Mouse (Mus musculus) thymus, postnatal 10 days (tissue): Measurements from ENCODE around the gene Rapgef2.
"Not testable (repeated sequence)": the region's sequence is repeated elsewhere in the genome, so short reads cannot be mapped to it uniquely, and the experiment has no call there.

Experiments used
- DNase-seq, 2 experiments: peaks; one replicate each; pipeline ENCODE4 v3.0.0; 2021; ENCODE audit warnings: low spot score in 2 of 2

The Rapgef2 gene

DNA sequence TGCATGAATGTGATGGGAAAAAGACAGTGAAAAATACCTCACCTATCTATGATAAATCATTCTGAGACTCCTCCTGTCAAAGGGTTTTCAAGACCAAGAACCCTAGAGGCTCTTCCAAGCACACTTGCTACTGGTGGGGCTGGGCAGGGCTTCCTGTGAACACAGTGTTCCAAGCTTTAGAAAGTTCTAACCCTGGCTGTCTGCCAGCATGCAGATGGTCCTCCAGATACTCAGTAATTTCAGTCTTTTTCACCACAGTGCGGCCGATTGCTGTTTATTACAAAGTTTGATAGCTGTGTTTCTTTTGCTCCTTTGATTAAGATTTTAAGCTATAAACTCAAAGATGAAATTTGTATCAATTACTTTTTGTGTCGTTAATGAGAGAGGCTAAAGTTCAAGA, 83.1 kb downstream of the Rapgef2 start:
- DNase-seq, result peak in 1 of 2 experiments; percentile 19

GRCm38 (mm10) chr3:79202275-79203153, 83.8 kb downstream of the Rapgef2 start:
- peak; percentile 48 to 56 for DNase-seq

GRCm38 (mm10) chr3:79196708-79197437, 89.4 kb downstream of the Rapgef2 start:
- DNase-seq, result peak in 1 of 2 experiments; percentile 65

DNA sequence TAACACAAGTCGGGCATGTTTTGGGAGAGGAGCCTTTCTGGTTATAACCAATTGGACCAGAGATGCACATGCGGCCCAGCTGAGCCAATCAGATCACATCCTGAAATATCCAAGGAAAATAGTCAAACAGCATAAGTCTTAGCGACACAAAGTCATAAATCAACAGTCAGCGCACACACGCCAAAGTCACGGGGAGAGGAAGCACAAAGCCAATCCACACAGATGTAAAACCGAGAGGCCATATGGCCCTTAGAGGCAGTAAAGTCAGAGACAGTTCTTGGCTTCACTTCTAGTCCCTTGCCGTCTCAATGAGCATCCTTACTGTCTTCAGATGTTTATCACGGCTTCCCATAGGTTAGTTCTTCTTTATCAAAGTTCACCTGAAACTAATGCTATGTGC, 91.0 kb downstream of the Rapgef2 start:
- DNase-seq, result no peak

GRCm38 (mm10) chr3:79194111-79194793, 92.1 kb downstream of the Rapgef2 start:
- DNase-seq, result no peak

GRCm38 (mm10) chr3:79193001-79193400, 93.3 kb downstream of the Rapgef2 start:
- no peak for DNase-seq

DNA sequence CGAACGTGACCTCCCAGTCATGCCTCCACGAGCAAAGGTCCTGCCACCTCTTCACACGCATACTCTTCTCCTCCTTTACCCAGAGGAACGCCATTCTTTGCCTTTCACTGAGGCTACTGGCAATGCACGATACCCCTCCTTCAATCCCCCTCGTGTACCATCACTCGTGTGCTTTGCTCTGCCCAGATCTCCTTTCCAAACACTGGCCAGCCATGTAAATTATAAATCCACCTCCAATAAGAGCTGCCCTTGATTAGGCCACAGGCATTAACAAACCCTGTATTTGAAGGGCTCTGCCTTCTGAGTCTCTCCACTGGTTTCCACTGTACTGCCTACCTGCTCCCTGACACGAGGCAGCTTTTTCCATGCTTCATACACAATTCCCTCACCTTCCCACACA, 94.3 kb downstream of the Rapgef2 start:
- DNase-seq, result no peak

DNA sequence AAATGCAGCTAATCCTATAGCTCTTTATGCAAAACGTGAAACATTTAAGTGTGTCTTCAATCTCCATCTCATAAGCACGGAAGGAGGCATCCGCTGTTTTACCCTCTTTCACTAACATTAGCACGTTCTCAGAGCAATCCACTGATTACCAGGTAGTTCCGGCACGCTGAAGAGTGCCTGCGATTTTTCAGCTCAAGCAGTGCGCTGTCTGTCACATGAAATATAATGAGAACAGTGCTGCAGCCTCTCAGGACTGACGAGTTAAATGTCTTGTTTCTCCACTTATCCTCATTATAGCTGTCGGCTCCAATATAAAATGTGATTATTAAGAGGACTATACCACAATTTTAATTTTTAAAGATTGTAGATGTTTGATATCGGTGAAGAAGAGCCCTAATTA, 94.8 kb downstream of the Rapgef2 start:
- no peak for DNase-seq

DNA sequence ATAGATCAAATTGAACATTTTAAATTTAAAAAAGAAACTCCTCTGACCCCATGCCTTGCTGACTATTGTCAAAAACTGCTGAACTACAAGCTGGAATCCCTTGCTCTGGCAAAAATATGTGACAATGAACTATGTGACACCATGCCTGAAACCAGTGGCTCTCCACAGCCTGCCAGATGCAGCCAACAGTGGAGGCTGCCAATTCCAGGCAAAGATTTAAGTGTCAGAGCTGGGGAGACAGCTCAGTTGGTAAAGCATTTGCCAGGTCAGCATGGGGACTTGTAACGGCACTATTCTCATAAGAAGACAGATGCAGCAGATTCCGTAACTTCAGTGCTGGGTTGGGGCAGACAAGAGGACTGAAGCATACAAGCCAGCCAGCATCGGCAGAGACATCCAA, 95.9 kb downstream of the Rapgef2 start:
- DNase-seq, result no peak

- no peak for DNase-seq
Observed at GRCm38 (mm10) chr3:79187912-79188311, 98.4 kb downstream of the Rapgef2 start.

DNA sequence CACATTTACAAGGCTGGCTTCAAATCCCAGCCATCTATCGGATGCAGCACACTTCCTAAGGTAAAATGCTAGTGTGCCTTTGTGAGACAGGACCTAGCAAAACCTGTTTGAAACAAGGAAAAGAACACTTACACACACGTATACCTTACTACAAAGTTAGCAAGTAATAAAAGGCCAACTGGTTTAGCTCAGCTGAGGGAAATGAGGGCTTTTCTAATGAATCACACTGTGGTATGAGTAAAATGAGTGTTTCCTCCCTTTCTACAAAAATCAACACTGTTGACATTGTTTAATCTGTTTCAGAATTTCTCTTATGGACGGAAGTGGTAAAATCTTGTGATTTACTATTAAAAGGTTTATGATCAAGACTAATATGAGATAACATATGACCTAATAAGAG, 104.0 kb downstream of the Rapgef2 start:
- no peak for DNase-seq

DNA sequence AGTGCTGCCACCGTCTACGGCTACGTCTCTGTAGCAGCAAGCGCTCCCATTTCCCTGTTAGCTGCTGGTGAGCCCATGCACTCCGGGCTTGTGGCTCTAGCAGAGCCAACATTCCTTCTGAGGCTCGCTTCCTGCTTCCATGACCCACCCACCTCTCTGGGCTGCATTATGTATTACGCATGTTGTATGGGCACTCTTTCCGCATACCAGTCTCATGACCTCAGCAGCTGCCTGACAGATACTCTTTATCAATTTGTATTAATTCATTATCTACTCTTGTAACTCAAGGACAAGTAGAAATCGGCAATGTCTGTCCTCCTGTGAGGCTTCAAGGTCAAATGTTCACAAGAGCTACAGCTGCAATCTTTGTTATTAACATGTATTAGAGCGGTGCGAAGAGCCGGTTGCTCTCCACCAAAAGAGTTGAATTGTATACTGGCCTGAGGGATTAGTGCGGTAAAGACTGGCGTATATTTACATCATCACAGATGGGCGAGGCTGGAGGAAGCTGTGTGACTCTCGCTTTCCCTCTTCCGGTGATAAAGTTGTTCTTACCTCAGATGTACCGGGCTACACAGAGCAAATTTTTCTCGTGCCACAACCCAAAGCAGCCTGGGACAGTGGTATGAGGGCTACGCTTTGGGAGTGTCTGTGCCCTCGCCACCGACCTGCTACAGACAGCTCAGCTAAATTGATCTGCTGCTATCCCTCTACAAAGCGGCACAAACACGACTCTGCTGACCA, 104.9 kb downstream of the Rapgef2 start:
- no peak for DNase-seq

GRCm38 (mm10) chr3:79180086-79180485, 106.2 kb downstream of the Rapgef2 start:
- DNase-seq, result no peak

DNA sequence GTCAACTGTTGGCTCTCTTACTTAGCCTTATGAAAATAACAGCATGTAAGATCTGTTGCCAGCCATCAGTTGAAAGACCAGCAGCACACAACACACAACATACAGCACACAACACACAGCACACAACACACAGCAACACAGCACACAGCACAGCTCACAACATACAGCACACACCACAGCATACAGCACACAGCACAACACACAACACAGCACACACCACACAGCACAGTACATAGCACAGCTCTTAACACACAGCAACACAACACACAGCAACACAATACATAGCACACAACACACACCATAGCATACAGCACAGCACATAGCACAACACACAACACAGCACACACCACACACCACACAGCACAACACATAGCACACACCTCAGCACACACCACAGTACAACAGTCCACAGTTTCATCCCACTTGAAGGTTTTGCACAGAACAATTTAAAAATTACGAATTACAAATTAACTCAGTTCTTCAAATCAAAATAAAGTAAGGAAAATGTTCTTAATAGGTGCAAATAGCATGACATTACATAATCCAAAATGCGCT, 106.7 kb downstream of the Rapgef2 start:
- no peak for DNase-seq

- DNase-seq, result no peak
Observed at GRCm38 (mm10) chr3:79178708-79179107, 107.6 kb downstream of the Rapgef2 start.

GRCm38 (mm10) chr3:79178070-79178469, 108.2 kb downstream of the Rapgef2 start:
- DNase-seq, result peak in 1 of 2 experiments; percentile 23

- peak; percentile 38 to 50 for DNase-seq
Observed at GRCm38 (mm10) chr3:79177136-79177870, 109.0 kb downstream of the Rapgef2 start.

DNA sequence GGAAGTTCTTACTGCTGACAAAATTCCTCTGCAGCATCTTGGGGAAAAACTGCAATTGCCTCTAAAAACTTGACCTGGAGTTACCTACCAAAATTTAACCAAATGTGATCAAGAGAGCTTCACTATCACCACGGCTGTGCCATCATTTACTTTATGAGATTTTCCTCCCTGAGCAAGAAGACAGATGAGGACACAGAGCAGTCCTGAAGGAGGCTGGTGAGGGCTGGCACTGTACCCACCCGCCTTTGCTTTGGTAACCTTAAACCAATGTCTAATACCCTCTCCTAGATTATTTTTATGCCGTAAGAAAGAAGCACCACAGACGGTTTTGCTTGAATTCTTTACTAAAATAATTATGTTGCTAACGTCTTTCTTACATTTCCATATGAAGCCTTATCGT, 112.1 kb downstream of the Rapgef2 start:
- DNase-seq, result no peak

DNA sequence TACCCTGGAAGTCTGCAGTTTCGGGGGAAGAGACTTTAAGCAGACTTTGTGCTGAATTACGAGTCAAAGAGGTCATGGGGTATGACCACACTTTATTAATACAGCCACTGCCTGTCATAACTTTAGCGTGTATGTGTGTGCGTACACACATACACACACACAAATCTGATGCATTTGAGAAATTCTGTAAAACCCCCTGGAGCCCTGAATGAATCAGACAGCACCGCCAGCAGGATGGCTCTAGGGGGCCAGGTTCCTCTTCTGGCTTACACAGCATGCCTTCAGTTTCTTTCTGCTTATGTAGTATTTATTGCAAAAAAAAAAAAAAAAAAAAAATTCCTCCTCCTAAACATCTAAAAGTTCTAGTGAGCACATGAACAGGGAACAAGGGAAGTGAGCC, 113.0 kb downstream of the Rapgef2 start:
- DNase-seq, result no peak

DNA sequence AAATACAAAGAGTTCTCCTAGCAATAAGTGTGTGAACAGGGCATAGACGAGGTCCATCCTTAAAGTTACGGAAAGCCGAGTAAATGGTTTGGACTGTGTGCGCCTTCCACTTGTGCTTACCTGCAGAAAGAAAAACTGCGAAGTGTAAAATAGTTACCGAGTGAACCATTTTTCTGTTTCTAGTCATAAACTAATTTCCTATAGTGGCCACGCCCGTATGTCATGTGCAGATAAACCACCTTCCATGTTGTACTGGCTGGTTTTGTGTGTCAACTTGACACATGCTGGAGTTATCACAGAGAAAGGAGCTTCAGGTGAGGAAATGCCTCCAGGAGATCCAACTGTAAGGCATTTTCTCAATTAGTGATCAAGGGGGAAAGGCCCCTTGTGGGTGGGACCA, 115.2 kb downstream of the Rapgef2 start:
- DNase-seq, result not testable (repeated sequence)
